Mouse (Mus musculus) liver, postnatal 0 days (tissue): ENCODE results near the gene Klf11.

ENCODE experiments used
- CTCF ChIP-seq: sonication (generic); IDR thresholded peaks from 2 replicates; pipeline ENCODE4 v1.5.1; 2016; ENCODE audit warnings: antibody characterized with exemption, low read depth
- EP300 ChIP-seq: IDR thresholded peaks from 2 replicates; pipeline ENCODE4 v1.6.1; 2016; ENCODE audit warnings: antibody characterized with exemption, low read depth, mild to moderate bottlenecking

- TF ChIP-seq CTCF (no peak), EP300 (peak; percentile 98)
These were observed 5.2 kb upstream of the Klf11 start for GRCm38 (mm10) chr12:24645901-24646300.
